Mouse (Mus musculus) forebrain, embryonic 15.5 days (tissue): Measurements from ENCODE around the gene Selenov. TPM values are rescaled to one million over a fixed set of nuclear protein-coding genes. Genes with fewer than 3 reads are reported as not detected.
"Not testable (repeated sequence)": the region's sequence is repeated elsewhere in the genome, so short reads cannot be mapped to it uniquely, and the experiment has no call there.

Experiments used
- ATAC-seq: fragments of 200-750 bp; cut with Nextera tagmentation; replicated peaks from 2 replicates; pipeline ENCODE4 v1.8.0; 2017; ENCODE audit warnings: mild to moderate bottlenecking, moderate TSS enrichment, moderate library complexity
- H3K27ac ChIP-seq: fragments of 300-500 bp; sonication (generic); replicated peaks from 2 replicates; pipeline ENCODE4 v1.5.1; 2015; ENCODE audit warnings: mild to moderate bottlenecking, inconsistent platforms
- H3K27me3 ChIP-seq: fragments of 300-500 bp; sonication (generic); 2 replicates; pipeline ENCODE4 v1.6.1; 2015; ENCODE audit warnings: inconsistent platforms
- H3K36me3 ChIP-seq: fragments of 300-500 bp; sonication (generic); 2 replicates; pipeline ENCODE4 v1.6.1; 2015; ENCODE audit warnings: mild to moderate bottlenecking, inconsistent platforms
- H3K4me1 ChIP-seq: fragments of 300-500 bp; sonication (generic); 2 replicates; pipeline ENCODE4 v1.6.1; 2015; ENCODE audit warnings: inconsistent platforms
- H3K4me2 ChIP-seq: fragments of 300-500 bp; sonication (generic); replicated peaks from 2 replicates; pipeline ENCODE4 v1.6.1; 2015; ENCODE audit warnings: mild to moderate bottlenecking, inconsistent platforms
- H3K4me3 ChIP-seq: fragments of 300-500 bp; sonication (generic); 2 replicates; pipeline ENCODE4 v1.5.1; 2015; ENCODE audit warnings: mild to moderate bottlenecking, inconsistent platforms
- H3K9ac ChIP-seq: fragments of 300-500 bp; sonication (generic); replicated peaks from 2 replicates; pipeline ENCODE4 v1.6.1; 2015; ENCODE audit warnings: mild to moderate bottlenecking, inconsistent platforms
- H3K9me3 ChIP-seq: fragments of 300-500 bp; sonication (generic); 2 replicates; pipeline ENCODE4 v1.6.1; 2016; ENCODE audit warnings: inconsistent platforms
- WGBS: fragments of 180-500 bp; shearing (Covaris S2); methylation state at CpG from one replicate; pipeline ENCODE4 v1.1.7; 2015; ENCODE audit warnings: mixed read lengths; 5-methylcytosine and 5-hydroxymethylcytosine counted together
- polyA plus RNA-seq: library from polyadenylated mRNA; unstranded; fragments of >200 nt; fragmentation: Nextera tagmentation; extraction: Ambion mirVana; gene quantifications from 2 replicates; pipeline ENCODE4 v1.2.1, GENCODE M21; 2015

Selenov gene
- polyA plus RNA-seq, 1 experiment from 2014 or later: 0.31 TPM

GRCm38 (mm10) chr7:28251976-28252375, 39.0 kb downstream of the Selenov start:
- ATAC-seq: no peak
- no peaks in the 10 kb centered on the region for H3K9me3 ChIP-seq
- no peak overlapping the region for H3K4me3 ChIP-seq
- H3K4me2 ChIP-seq: no peak overlapping the region
- H3K4me1 ChIP-seq: no peaks in the 10 kb centered on the region
- H3K36me3 ChIP-seq: no peaks in the 10 kb centered on the region
- no peak overlapping the region for H3K27ac ChIP-seq
- no peaks in the 10 kb centered on the region for H3K27me3 ChIP-seq
- H3K9ac ChIP-seq: no peak overlapping the region
- WGBS: 93% methylated on average over 17 of the region's 17 CpGs

GRCm38 (mm10) chr7:28248957-28249356, 42.0 kb downstream of the Selenov start:
- no peaks in the 10 kb centered on the region for H3K27me3 ChIP-seq
- 86% methylated on average over 3 of the region's 3 CpGs for WGBS
- no peak for ATAC-seq

DNA sequence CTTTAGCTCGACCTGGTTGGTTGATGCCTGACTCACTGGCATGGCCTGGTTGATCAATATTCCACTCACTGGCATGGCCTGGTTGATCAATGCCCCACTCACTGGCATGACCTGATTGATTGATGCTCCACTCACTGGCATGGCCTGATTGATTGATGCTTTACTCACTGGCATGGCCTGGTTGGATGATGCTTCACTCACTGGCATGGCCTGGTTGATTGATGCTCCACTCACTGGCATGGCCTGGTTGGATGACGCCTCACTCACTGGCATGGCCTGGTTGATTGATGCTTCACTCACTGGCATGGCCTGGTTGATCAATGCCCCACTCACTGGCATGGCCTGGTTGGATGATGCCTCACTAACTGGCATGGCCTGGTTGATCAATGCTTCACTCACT, 47.0 kb downstream of the Selenov start:
- not testable (repeated sequence) for H3K27ac ChIP-seq, H3K9me3 ChIP-seq, H3K9ac ChIP-seq, H3K4me3 ChIP-seq, H3K4me1 ChIP-seq, H3K27me3 ChIP-seq, H3K4me2 ChIP-seq, H3K36me3 ChIP-seq, ATAC-seq
- WGBS: 73% methylated on average over 2 of the region's 2 CpGs

More at GRCm38 (mm10) chr7:28248957-28249356, 42.0 kb downstream of the Selenov start:
- Histone ChIP-seq H3K4me1 (no peaks in the 10 kb centered on the region), H3K4me3 (no peak overlapping the region), H3K9ac (no peak overlapping the region), H3K36me3 (no peaks in the 10 kb centered on the region), H3K27ac (no peak overlapping the region), H3K9me3 (no peaks in the 10 kb centered on the region), H3K4me2 (no peak overlapping the region)

Other genes with a start within 250 kb of the Selenov start
- gene Psmc4, start 241.1 kb downstream of the Selenov start, polyA plus RNA-seq: 345 and 350 TPM in 2 replicates
- 0.06 and 0.10 TPM in 2 replicates for gene Fcgbp, start 219.9 kb downstream of the Selenov start, polyA plus RNA-seq
- gene 9530053A07Rik, start 161.7 kb downstream of the Selenov start, polyA plus RNA-seq: 0.08 and 0.11 TPM in 2 replicates
- gene Fbl, start 121.5 kb downstream of the Selenov start, polyA plus RNA-seq: 97.0 and 109 TPM in 2 replicates
- 18.1 and 18.6 TPM in 2 replicates for gene Dyrk1b, start 111.7 kb downstream of the Selenov start, polyA plus RNA-seq
- 5.4 and 16.7 TPM in 2 replicates for gene Eid2, start 23.3 kb downstream of the Selenov start, polyA plus RNA-seq
- 41.3 and 44.9 TPM in 2 replicates for gene Eid2b, start 13.4 kb downstream of the Selenov start, polyA plus RNA-seq
- gene Dll3, start 11.1 kb upstream of the Selenov start, polyA plus RNA-seq: 15.4 and 16.7 TPM in 2 replicates
- 149 and 158 TPM in 2 replicates for gene Timm50, start 20.9 kb upstream of the Selenov start, polyA plus RNA-seq
- 104 and 107 TPM in 2 replicates for gene Supt5, start 47.6 kb upstream of the Selenov start, polyA plus RNA-seq
- gene Rps16, start 59.5 kb upstream of the Selenov start, polyA plus RNA-seq: 514 and 544 TPM in 2 replicates
- gene Plekhg2, start 81.4 kb upstream of the Selenov start, polyA plus RNA-seq: 42.8 and 47.8 TPM in 2 replicates
- 5.6 and 5.7 TPM in 2 replicates for gene Zfp36, start 89.1 kb upstream of the Selenov start, polyA plus RNA-seq
- gene Med29, start 101.5 kb upstream of the Selenov start, polyA plus RNA-seq: 44.6 and 46.9 TPM in 2 replicates
- 98.0 and 106 TPM in 2 replicates for gene Paf1, start 101.8 kb upstream of the Selenov start, polyA plus RNA-seq
- 4.0 and 4.7 TPM in 2 replicates for gene Gmfg, start 146.3 kb upstream of the Selenov start, polyA plus RNA-seq
- 10.9 and 13.0 TPM in 2 replicates for gene Lrfn1, start 160.8 kb upstream of the Selenov start, polyA plus RNA-seq
- not detected in 2 replicates for gene Ifnl2, start 219.3 kb upstream of the Selenov start, polyA plus RNA-seq
- not detected in 2 replicates for gene Ifnl3, start 231.7 kb upstream of the Selenov start, polyA plus RNA-seq
- not detected in 2 replicates for gene Sycn, start 249.7 kb upstream of the Selenov start, polyA plus RNA-seq